Mouse (Mus musculus) midbrain, postnatal 0 days (tissue): ENCODE results near the gene Fbxo34. TPM values are rescaled to one million over a fixed set of nuclear protein-coding genes. Genes with fewer than 3 reads are reported as not detected.

ENCODE experiments used
- ATAC-seq: fragments of 200-750 bp; cut with Nextera tagmentation; 2 replicates; pipeline ENCODE4 v1.8.0; 2017; ENCODE audit warnings: moderate number of reproducible peaks, mild to moderate bottlenecking, moderate TSS enrichment, moderate library complexity; ENCODE audit not compliant: low FRiP score
- DNase-seq: peaks from one replicate; pipeline ENCODE4 v3.0.0-alpha.2; 2015; ENCODE audit warnings: low spot score
- H3K27ac ChIP-seq: fragments of 300-500 bp; sonication (generic); 2 replicates; pipeline ENCODE4 v1.5.1; 2014; ENCODE audit warnings: low read depth, mild to moderate bottlenecking, low read length, mixed read lengths
- H3K27me3 ChIP-seq: fragments of 300-500 bp; sonication (generic); 2 replicates; pipeline ENCODE4 v1.6.1; 2014; ENCODE audit warnings: low read length, control low read depth, mixed read lengths; ENCODE audit not compliant: insufficient read depth
- H3K36me3 ChIP-seq: fragments of 300-500 bp; sonication (generic); 2 replicates; pipeline ENCODE4 v1.6.1; 2014; ENCODE audit warnings: low read length, control low read depth, mixed read lengths; ENCODE audit not compliant: insufficient read depth
- H3K4me1 ChIP-seq: fragments of 300-500 bp; sonication (generic); 2 replicates; pipeline ENCODE4 v1.6.1; 2014; ENCODE audit warnings: mild to moderate bottlenecking, control low read depth, antibody characterized with exemption, low read length, mixed read lengths; ENCODE audit not compliant: insufficient read depth
- H3K4me2 ChIP-seq: fragments of 300-500 bp; sonication (generic); 2 replicates; pipeline ENCODE4 v1.6.1; 2014; ENCODE audit warnings: low read depth, mild to moderate bottlenecking, low read length, mixed read lengths; ENCODE audit not compliant: poor library complexity, severe bottlenecking
- H3K4me3 ChIP-seq: fragments of 300-500 bp; sonication (generic); 2 replicates; pipeline ENCODE4 v1.5.1; 2014; ENCODE audit warnings: low read depth, mild to moderate bottlenecking, low read length, moderate library complexity
- H3K9ac ChIP-seq: fragments of 300-500 bp; sonication (generic); replicated peaks from 2 replicates; pipeline ENCODE4 v1.6.1; 2014; ENCODE audit warnings: mild to moderate bottlenecking, low read length, moderate library complexity, mixed read lengths; ENCODE audit not compliant: poor library complexity, severe bottlenecking
- H3K9me3 ChIP-seq: fragments of 300-500 bp; sonication (generic); 2 replicates; pipeline ENCODE4 v1.6.1; 2016; ENCODE audit warnings: low read length, control low read depth
- CTCF ChIP-seq: IDR thresholded peaks from 2 replicates; pipeline ENCODE4 v1.5.1; 2016; ENCODE audit warnings: antibody characterized with exemption, mild to moderate bottlenecking
- WGBS: fragments of 180-500 bp; shearing (Covaris S2); extraction: QIAGEN DNeasy Blood & Tissue Kit; methylation state at CpG from one replicate; pipeline ENCODE4 v1.1.7; 2014; 5-methylcytosine and 5-hydroxymethylcytosine counted together
- polyA plus RNA-seq: library from polyadenylated mRNA; unstranded; fragments of >200 nt; fragmentation: Nextera tagmentation; extraction: Ambion mirVana; gene quantifications from 2 replicates; pipeline ENCODE4 v1.2.1, GENCODE M21; 2015
- total RNA-seq: library from RNA; depleted of rRNA; stranded (reverse); fragments of >200 nt; gene quantifications from 2 replicates; pipeline ENCODE4 v1.2.3, GENCODE M21; 2014

Gene Fbxo34
- total and polyA plus RNA-seq, 2 experiments from 2014 or later: 29.9 to 36.5 TPM

DNA sequence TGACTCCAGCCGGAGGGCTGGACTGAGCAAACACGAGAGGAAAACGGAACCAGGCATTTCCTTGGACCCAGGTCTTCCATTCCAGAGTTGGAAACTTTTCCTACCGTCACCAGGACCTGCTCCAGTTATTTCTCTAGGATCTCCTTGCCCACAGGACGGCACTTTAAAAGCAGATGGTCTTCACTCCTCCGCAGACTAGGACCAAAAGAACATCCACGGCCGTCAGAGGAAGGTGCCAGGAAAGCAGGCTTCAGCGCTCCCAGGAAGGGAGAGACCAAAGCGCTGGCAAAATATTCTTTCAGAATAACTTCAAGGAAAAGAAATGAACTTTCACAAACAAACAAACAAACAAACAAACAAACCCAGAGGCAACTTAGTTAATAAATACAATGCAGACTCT lies 14.2 kb downstream of the Fbxo34 start:
- Histone ChIP-seq H3K4me1 (no peaks in the 10 kb centered on the region), H3K27me3 (no peaks in the 10 kb centered on the region), H3K4me2 (no peak overlapping the region), H3K27ac (no peak overlapping the region), H3K9ac (no peak overlapping the region), H3K36me3 (no peaks in the 10 kb centered on the region), H3K4me3 (no peak overlapping the region), H3K9me3 (no peaks in the 10 kb centered on the region)
- no peak for DNase-seq
- 91% methylated on average over 10 of the region's 10 CpGs for WGBS
- ATAC-seq: no peak
- TF ChIP-seq CTCF: no peak

DNA sequence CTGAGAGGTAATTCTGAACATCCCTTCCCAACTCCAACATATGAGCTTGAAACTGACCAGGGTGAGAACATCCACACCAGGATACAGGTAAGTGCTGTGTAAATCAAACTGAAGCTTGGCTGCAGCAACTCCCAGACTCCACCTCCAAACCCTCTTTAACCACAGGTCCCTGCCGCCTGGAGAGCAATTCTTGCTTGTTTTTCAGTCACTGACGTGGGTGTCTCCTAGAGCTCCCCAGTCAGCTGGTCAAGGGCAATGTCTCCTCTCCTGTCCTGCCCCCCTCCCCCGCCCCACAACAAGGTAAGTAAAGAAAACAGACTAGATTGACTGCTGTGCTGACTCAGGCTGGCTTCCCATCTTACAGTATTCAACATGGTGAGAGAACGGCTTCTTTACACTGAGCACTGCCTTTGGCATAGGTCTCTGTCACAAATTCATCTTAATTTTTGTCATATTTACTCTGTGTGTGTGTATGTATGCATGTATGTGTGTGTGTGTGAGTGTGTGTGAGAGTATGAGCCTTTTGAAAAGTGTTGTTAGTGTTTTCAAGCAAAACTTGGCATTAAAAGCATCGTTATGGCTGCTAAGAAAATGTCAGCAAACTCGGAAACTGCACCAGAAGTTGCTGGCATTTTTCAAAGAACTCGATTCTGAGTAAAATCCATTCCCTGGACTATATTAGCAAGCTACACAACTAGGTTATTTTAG lies 15.4 kb downstream of the Fbxo34 start:
- Histone ChIP-seq H3K4me1 (no peaks in the 10 kb centered on the region), H3K4me2 (no peak overlapping the region), H3K9ac (no peak overlapping the region), H3K9me3 (no peaks in the 10 kb centered on the region), H3K36me3 (no peaks in the 10 kb centered on the region), H3K27ac (no peak overlapping the region), H3K27me3 (no peaks in the 10 kb centered on the region), H3K4me3 (no peak overlapping the region)
- WGBS: 57% methylated on average over 7 of the region's 7 CpGs
- TF ChIP-seq CTCF: no peak
- no peak for DNase-seq
- no peak for ATAC-seq

DNA sequence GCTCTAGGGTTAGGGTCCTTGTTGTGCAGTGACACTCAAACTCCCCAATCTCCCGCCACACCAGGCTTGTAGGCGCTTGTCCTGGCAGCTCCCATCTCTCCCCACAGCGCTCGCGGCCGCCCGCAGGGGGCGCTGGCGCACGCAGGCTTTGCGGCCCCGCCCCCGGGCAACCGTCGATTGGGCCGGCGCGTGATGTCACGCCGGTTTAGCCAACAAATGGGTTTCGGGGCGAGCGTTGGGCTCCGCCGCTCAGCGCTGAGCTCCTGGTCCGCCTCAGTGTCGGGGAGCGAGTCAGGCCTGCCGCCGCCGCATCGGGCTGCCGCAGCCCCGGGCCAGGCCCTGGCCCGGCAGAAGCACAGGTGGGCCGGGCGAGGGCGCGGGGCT lies 22.1 kb downstream of the Fbxo34 start:
- DNase-seq (peak; percentile 97), ATAC-seq (peak; percentile 96)
- H3K36me3 ChIP-seq: no peaks in the 10 kb centered on the region
- TF ChIP-seq CTCF: peak; percentile 96
- 1% methylated on average over 36 of the region's 40 CpGs for WGBS
- H3K9me3 ChIP-seq: no peaks in the 10 kb centered on the region
- peak overlapping the region; percentile 97 for H3K9ac ChIP-seq
- peak overlapping the region; percentile 60 for H3K4me2 ChIP-seq
- peak overlapping the region; percentile 98 for H3K4me3 ChIP-seq
- H3K27ac ChIP-seq: peak overlapping the region; percentile 87
- H3K4me1 ChIP-seq: peaks cover 10% of the 10 kb centered on the region; the same call in 1 of the 2 replicates
- no peaks in the 10 kb centered on the region for H3K27me3 ChIP-seq

DNA sequence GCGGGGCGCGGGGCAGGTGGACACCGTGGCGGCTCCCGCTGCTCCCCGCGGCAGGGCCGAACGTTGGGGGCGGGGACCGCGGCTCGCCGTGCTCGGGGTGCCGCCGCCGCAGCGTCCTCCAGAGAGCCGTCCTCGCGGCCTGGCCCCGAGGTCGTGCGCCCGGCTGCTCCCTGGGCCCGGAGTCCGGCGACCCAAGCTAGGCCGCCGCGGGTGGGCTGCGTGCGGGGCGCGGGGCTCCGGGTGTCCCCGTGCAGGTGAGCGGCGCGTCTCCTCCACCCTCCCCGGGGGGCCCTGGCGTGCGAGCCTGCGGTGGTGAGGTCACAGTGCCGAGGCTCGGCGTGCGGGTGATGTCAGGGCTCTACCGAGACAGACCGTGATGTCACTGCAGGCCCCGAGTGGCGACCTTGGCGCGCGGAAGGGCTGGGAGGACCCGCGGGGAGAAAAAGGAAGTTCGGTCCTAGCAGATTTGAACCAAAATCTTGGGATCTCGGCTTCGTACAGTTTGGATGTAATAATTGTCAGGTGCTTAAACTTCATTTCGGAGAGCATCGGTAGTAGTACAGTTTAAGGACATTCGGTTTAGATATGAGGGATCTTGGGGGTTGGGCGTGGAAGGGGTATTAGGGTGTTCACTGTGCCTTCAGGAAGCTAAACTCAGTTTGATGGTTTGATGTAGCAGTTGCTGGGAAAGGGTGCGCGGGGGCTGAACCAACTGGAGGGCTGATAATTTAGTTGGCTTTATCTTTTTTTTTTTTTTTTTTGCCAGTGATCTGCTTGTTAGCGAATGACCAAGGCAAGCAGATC lies 22.7 kb downstream of the Fbxo34 start:
- no peak for TF ChIP-seq CTCF
- WGBS: 2% methylated on average over 45 of the region's 69 CpGs
- peak overlapping the region; percentile 97 for H3K9ac ChIP-seq
- ATAC-seq (peak; percentile 85), DNase-seq (peak; percentile 58)
- H3K4me2 ChIP-seq: peak overlapping the region; percentile 60
- H3K4me1 ChIP-seq: peaks cover 10% of the 10 kb centered on the region; the same call in 1 of the 2 replicates
- no peaks in the 10 kb centered on the region for H3K27me3 ChIP-seq
- H3K9me3 ChIP-seq: no peaks in the 10 kb centered on the region
- H3K4me3 ChIP-seq: peak overlapping the region; percentile 98
- peak overlapping the region; percentile 87 for H3K27ac ChIP-seq
- H3K36me3 ChIP-seq: no peaks in the 10 kb centered on the region

DNA sequence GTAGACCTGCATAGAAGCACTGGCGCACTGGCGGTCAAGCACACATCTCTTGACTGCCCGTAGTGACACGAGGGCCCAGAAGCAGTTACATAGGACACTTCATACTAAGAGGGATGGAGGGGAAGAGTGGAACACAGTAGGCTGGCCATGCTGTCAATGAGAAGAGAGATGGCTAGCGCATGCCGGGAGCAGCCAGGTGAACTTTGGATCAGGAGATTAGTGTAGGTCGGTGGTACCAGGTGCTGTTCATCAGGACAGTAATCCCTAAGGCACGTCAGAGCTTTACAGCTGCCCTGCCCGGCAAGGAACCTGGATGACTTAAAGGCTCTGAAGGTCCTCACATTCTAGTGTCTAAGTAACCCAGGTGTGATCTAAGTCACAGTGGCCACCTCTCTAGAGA lies 23.7 kb downstream of the Fbxo34 start:
- Histone ChIP-seq H3K4me2 (peak overlapping the region; percentile 60), H3K4me3 (peak overlapping the region; percentile 98; the same call in 1 of the 2 replicates), H3K9ac (no peak overlapping the region), H3K4me1 (peaks cover 10% of the 10 kb centered on the region; the same call in 1 of the 2 replicates), H3K9me3 (no peaks in the 10 kb centered on the region), H3K36me3 (no peaks in the 10 kb centered on the region), H3K27me3 (no peaks in the 10 kb centered on the region), H3K27ac (no peak overlapping the region)
- DNase-seq: no peak
- TF ChIP-seq CTCF: no peak
- ATAC-seq: no peak
- 85% methylated on average over 9 of the region's 9 CpGs for WGBS
